Mouse (Mus musculus) neutrophil, adult 65 days (primary cell): ENCODE data around the gene Klk1b27. TPM values are rescaled to one million over a fixed set of nuclear protein-coding genes. Genes with fewer than 3 reads are reported as not detected.

Source experiments
- total RNA-seq: library from RNA; stranded (reverse); gene quantifications from 2 replicates; pipeline ENCODE4 v1.2.4, GENCODE M21; 2023

Klk1b27 gene
- not detected in 2 replicates for total RNA-seq

GRCm38 (mm10) chr7:44051990-44052389, at the start of gene Klk1b27:
Klk1b27 (plus strand) TSS chr7:44052290.

DNA sequence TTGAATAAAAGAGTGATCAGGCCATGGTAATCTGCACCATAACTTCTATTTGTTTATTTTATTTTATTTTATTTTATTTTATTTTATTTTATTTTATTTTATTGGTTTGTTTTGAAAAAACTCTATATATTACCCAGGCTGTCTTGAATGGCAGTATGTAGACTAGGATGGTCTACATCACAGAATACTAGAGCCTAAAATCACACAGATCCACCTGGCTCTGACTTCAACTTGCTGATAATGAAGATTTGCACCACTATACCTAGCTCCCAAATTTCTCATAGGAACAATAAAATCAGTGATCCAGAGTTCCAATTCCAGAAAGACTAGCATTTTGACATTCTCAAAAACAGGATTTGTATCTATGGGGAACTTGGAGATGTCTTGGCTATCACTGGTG, 40.2 kb upstream of the Klk1b27 start, which contains the start of gene Klk1b26:
Gene Klk1b26 (plus strand): TSS at position 301 of the 400 bp plus-strand sequence.

DNA sequence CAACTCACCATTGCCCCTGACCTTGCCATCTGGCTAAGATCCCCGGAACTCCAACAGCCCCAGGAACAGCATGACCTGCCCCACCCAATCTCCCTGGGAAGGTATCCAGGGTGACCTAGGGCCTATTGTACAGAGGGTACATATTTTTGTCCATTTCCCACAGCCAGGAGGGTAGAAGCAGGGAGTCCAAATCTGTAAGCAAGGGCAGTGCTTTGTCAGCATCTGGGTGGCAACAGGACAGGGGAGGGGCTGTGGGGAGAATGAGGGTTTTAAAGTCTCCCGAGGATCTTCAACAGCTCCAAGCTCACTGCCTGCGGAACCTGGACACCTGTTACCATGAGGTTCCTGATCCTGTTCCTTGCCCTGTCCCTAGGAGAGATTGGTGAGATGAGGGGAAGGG, 49.9 kb downstream of the Klk1b27 start, which contains the start of gene Klk1b21:
Gene Klk1b21 (plus strand): TSS at position 301 of the 400 bp plus-strand sequence.

Other genes with a start within 250 kb of the Klk1b27 start
- gene Klk7, start 241.0 kb upstream of the Klk1b27 start, total RNA-seq = not detected in 2 replicates
- not detected in 2 replicates for gene Klk6, start 227.8 kb upstream of the Klk1b27 start, total RNA-seq
- not detected in 2 replicates for gene Klk5, start 210.3 kb upstream of the Klk1b27 start, total RNA-seq
- not detected in 2 replicates for gene Klk4, start 171.1 kb upstream of the Klk1b27 start, total RNA-seq
- gene Klk15, start 118.5 kb upstream of the Klk1b27 start, total RNA-seq = not detected in 2 replicates
- not detected in 2 replicates for gene Klk1b8, start 101.6 kb upstream of the Klk1b27 start, total RNA-seq
- gene Klk1b1, start 85.5 kb upstream of the Klk1b27 start, total RNA-seq = not detected in 2 replicates
- gene Klk1b9, start 76.2 kb upstream of the Klk1b27 start, total RNA-seq = not detected in 2 replicates
- gene Klk1b11, start 56.4 kb upstream of the Klk1b27 start, total RNA-seq = not detected in 2 replicates
- not detected in 2 replicates for gene Klk1b26, start 40.1 kb upstream of the Klk1b27 start, total RNA-seq
- not detected in 2 replicates for gene Klk1b21, start 50.0 kb downstream of the Klk1b27 start, total RNA-seq
- not detected in 2 replicates for gene Klk1b22, start 60.4 kb downstream of the Klk1b27 start, total RNA-seq
- not detected in 2 replicates for gene Klk1b16, start 84.5 kb downstream of the Klk1b27 start, total RNA-seq
- gene Klk1b24, start 135.9 kb downstream of the Klk1b27 start, total RNA-seq = not detected in 2 replicates
- gene Klk1b3, start 145.9 kb downstream of the Klk1b27 start, total RNA-seq = not detected in 2 replicates
- gene Klk1b4, start 155.1 kb downstream of the Klk1b27 start, total RNA-seq = not detected in 2 replicates
- not detected in 2 replicates for gene Klk1b5, start 163.7 kb downstream of the Klk1b27 start, total RNA-seq
- gene Klk1, start 173.1 kb downstream of the Klk1b27 start, total RNA-seq = not detected in 2 replicates
- gene Gm36864, start 183.9 kb downstream of the Klk1b27 start, total RNA-seq = not detected in 2 replicates
- gene 1700028J19Rik, start 194.4 kb downstream of the Klk1b27 start, total RNA-seq = 1.9 and 3.0 TPM in 2 replicates
- gene 2410002F23Rik, start 194.4 kb downstream of the Klk1b27 start, total RNA-seq = 19.9 and 27.3 TPM in 2 replicates
- gene Acp4, start 205.1 kb downstream of the Klk1b27 start, total RNA-seq = not detected in 2 replicates
- not detected in 2 replicates for gene Gm15517, start 209.2 kb downstream of the Klk1b27 start, total RNA-seq